Mouse (Mus musculus) liver, embryonic 18 days (tissue): ENCODE data around the gene Fance. TPM values are rescaled to one million over a fixed set of nuclear protein-coding genes. Genes with fewer than 3 reads are reported as not detected.

Experiments used
- polyA plus RNA-seq: library from polyadenylated mRNA; depleted of rRNA; stranded (reverse); fragments of >200 nt; gene quantifications from 2 replicates; pipeline ENCODE4 v1.2.3, GENCODE M21; 2012; rRNA removed

Gene Fance
- 3.1 and 3.8 TPM in 2 replicates for polyA plus RNA-seq

DNA sequence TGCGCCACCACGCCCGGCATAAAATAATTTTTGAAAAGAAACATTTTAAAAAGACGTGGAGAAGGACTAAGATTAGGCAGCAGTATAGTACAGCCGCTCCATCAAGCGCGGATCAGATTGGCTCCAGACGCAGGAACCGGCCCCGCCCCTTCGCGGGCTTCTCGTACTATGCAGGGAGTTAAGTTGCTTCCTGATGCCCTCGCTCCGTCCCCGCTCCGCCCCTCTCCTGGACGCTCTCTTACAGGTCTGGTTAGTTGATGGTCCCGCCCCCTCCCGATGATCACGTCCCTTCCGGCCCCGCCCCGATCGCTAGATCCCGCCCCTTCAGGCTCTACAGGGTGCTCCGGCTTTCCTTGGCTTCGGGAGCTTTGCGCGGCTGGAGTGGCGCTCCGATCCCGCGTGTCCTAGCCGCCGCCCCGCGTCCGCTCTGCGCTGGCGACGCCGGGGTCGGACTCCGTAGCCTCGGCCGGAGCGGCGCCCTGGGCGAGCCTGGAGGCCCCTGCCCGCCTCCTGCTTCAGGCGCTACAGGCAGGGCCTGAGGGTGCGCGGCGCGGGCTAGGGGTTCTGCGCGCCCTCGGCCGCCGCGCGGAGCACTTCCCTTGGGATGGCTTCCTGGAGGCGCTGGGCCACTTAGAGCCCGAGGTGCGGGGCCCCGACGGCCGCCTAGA lies at the start of gene Fance:
Fance (plus strand) TSS at position 308 of the 668 bp plus-strand sequence.

GRCm38 (mm10) chr17:28328366-28328928 lies 15.1 kb downstream of the Fance start, which contains the start of gene Rpl10a:
TSS of gene Rpl10a (plus strand) at chr17:28328471.

DNA sequence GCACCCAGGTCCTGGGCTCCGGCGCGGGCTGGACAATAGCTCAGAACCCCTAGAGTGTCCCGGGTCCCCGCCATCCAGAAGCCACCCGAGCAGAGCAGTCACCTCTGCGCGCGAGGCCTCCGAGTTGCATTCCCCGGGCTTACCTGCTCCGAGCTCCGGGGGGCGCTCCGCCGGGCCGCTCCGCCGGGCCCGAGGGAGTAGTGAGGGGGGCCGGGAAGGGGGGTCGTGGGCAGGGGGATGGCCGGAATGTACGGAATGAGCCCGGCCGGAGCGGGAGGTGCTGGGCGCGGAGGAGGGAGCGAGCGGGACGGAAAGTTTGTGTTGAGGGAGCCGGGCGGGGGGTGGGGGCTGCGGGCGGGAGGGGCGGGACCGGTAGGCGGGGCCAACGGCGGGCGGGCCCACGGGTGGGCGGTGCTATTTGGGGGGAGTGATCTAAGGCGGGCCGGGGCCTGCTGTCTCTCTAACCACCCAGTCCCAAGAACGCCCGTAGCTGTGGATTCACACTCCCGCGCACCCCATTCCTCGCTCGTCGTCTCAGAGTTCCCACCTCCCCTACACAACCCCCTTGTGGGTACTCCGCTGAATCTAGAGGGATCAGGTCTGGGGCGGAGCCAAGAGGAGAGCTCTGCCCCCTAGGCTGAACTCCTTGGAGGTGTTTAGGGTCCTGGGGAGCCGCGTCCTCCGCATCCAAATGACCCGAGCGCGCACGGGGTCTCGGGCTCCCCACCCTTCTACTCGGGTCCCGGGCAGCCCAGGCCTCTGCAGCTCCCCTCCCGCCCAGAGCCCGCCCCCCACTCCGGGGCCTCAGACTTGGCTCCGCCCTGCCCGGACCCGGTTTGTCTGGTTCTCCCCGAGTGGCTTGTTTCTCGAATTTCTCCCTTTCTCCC lies 37.4 kb downstream of the Fance start, which contains the start of gene Tead3:
Tead3 (minus strand) TSS at position 352 of the 887 bp plus-strand sequence.

GRCm38 (mm10) chr17:28365122-28365521 lies 51.8 kb downstream of the Fance start, which contains the start of gene Tulp1:
TSS of gene Tulp1 (minus strand) at chr17:28365222.

Other genes with a start within 250 kb of the Fance start
- 0.07 and 0.09 TPM in 2 replicates for gene Tcp11, start 232.9 kb upstream of the Fance start, polyA plus RNA-seq
- gene Scube3, start 171.4 kb upstream of the Fance start, polyA plus RNA-seq: 0.22 and 0.28 TPM in 2 replicates
- 10.2 and 10.5 TPM in 2 replicates for gene Zfp523, start 136.4 kb upstream of the Fance start, polyA plus RNA-seq
- 7.8 and 11.5 TPM in 2 replicates for gene Def6, start 105.7 kb upstream of the Fance start, polyA plus RNA-seq
- gene Ppard, start 80.8 kb upstream of the Fance start, polyA plus RNA-seq: 4.7 and 5.0 TPM in 2 replicates
- gene Rpl10a, start 15.0 kb downstream of the Fance start, polyA plus RNA-seq: 1,580 and 2,072 TPM in 2 replicates
- gene Tead3, start 37.3 kb downstream of the Fance start, polyA plus RNA-seq: 2.5 and 2.8 TPM in 2 replicates
- 0.06 and 0.18 TPM in 2 replicates for gene Tulp1, start 51.7 kb downstream of the Fance start, polyA plus RNA-seq
- gene Fkbp5, start 204.0 kb downstream of the Fance start, polyA plus RNA-seq: 47.2 and 52.1 TPM in 2 replicates
- gene Armc12, start 217.3 kb downstream of the Fance start, polyA plus RNA-seq: 0.08 and 0.12 TPM in 2 replicates
- not detected in 2 replicates for gene Clpsl2, start 235.9 kb downstream of the Fance start, polyA plus RNA-seq
- gene Clps, start 247.2 kb downstream of the Fance start, polyA plus RNA-seq: 0.42 and 11.9 TPM in 2 replicates